Mouse (Mus musculus): ENCODE measurements around the gene Gm20388.

DNA sequence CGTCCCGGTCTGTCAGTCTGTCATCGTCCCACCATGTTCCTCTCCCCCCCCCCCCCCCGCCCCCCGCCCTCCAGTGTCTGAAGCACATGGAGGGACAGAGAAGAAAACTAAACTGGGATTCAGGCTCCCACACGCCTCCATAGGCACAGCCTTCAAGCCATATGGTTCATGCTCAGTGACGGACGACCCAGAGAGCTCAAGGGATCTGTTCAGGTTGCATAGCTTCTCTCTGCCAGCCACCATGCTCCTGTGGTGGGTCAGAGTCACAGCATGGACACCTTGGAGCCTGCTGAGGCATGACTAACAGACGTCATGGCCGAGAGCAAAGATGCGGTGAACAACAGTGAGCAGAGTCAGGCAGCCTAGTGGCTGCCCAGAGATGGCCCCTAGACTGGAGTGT, 504.8 kb downstream of the Gm20388 start:
- no peak for TF ChIP-seq POLR2A (IDR thresholded peaks at IDR 0.05; ENCODE audit: low read depth, low read length)
- TF ChIP-seq CTCF (conservative IDR thresholded peaks at IDR 0.05; ENCODE audit: insufficient read depth, insufficient read length, low read depth, low read length), result no peak

Measured in kidney, adult 2 months (tissue).